Mouse (Mus musculus): ENCODE measurements around the gene Plpp3. TPM values are rescaled to one million over a fixed set of nuclear protein-coding genes. Genes with fewer than 3 reads are reported as not detected.
"Not testable (repeated sequence)": the region's sequence is repeated elsewhere in the genome, so short reads cannot be mapped to it uniquely, and the experiment has no call there.

Gene Plpp3
- total RNA-seq, 2 experiments from 2014 or later, result 147 to 149 TPM

- no peak for DNase-seq (ENCODE audit: low spot score in 2 of 2)
Observed at GRCm38 (mm10) chr4:105255185-105255584, 98.0 kb downstream of the Plpp3 start.

GRCm38 (mm10) chr4:105257667-105258560 lies 100.8 kb downstream of the Plpp3 start:
- DNase-seq (ENCODE audit: low spot score in 2 of 2), result no peak

DNA sequence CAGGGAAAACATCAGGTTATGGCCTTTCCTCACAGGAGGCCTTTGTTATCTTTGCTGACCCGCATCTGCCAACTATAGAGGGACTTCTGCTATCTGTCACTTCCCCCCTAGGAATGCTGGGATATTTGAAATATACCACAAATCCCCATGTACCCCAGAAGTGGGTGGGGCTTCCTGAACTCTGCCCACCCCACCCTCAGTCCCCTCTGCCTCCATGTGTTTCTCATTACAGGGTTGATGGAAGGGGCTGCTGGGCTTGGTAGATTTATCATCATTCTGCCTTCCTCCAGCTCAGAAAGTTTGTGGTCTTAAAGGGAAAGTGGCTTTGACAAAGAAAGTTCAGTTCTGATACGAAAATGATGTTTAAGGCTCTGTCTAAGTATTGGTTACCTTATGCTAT lies 103.2 kb downstream of the Plpp3 start:
- no peak for DNase-seq (ENCODE audit: low spot score in 2 of 2)

DNA sequence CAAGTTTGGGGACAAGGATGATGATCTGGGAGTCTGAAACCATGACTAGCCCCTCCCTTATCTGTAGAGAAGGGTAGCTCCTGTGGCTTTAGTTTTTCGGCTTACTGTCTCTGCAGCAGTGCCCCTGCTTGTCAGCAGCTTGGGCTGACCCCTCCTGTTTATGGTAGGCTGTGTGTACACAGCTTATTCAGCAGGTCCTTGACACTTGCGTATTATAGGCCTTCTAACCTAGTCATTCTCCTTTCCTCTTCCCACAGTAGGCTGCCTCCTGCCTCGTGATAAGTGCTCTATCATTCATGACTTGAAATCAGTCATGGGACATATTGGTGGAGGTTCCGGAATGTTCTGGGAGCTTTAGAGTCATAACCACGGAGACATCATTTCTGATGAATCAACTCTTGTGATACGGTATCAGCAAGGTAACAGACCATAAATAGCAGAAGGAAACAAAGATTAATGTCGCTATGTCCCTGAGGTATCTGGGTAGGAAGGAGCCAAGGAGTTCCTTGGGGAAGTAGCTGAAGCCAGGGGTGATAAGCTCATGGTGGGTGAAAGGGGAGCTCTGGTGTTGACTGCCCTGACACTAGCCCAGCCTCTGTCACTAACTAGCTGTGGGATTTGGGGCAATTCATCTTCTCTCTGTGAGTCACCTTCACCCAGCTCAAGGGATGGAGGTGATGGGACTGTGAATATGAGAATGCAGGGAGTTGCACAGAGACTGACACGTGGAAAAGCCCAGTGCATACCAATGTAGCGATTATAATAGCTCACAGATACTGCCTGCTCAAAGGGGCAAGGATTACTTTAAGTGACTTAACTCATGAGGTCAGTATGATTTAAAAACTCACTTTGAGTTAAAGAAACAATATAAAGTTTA lies 104.0 kb downstream of the Plpp3 start:
- DNase-seq (ENCODE audit: low spot score in 2 of 2), result no peak

GRCm38 (mm10) chr4:105262358-105262757 lies 105.2 kb downstream of the Plpp3 start:
- DNase-seq (ENCODE audit: low spot score in 2 of 2), result no peak

DNA sequence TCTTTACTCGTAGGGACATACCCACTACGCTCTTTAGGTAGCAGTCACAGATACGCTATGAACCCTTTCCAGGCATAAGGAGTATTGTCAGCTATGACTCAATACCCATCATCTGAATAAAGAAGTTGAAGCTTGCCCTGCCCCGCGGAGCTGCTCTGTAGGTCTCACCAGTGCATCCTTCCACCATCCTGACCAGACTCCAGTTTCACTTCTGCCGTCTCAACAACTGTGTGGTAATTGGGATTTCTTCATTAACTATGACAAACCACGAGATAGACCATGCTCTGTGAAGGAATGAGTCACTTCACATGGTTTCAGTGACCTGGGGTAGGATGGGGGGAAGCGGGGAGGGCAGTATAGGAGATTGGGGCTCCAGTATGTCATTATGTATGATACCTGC lies 106.5 kb downstream of the Plpp3 start:
- DNase-seq (ENCODE audit: low spot score in 2 of 2), result no peak

GRCm38 (mm10) chr4:105265041-105265440 lies 107.9 kb downstream of the Plpp3 start:
- no peak for DNase-seq (ENCODE audit: low spot score in 2 of 2)

DNA sequence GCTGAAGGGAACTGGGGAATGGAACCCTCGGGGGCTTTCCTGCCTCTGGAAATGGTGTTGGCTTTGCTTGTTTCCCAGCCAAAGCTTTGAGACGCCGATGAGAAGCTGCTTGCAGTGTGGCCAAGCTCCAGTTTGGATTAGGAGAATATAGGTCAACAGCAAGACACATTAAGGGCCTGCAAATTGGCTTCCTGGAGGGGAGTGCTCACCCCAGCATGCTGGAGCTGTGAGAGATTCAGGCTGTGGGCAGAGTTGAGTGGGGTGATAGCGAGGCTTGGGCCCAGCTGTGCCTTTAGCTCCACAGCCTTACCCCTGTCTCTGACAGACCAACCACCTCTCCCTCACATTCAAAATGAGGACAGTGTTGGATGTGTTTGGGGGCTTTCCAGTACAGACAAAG lies 108.5 kb downstream of the Plpp3 start:
- peak; percentile 20 to 25 for DNase-seq (ENCODE audit: low spot score in 2 of 2)

DNA sequence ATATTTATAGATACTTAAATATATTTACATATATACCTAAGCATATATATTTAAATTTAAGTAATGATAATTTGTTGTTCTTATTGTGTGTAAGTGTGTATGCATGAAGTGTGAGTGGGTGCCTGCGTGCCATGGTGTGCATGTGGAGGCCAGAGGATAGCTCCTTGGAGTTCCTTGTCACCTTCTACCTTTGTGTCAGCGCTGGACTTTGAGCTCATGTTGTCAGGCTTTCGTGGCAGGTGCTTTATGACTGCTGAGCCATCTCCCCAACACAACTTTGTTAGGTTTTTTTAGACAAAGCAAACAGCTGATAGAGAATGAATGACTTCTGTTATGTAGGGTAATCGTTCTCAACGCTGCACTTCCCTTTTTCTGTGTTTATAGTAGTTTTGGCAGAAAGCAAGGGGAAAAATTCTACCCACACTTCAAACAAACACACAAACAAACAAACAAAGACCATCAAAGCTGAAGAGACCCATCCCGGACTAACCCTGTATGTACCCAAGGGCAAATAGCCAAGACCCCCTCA lies 111.1 kb downstream of the Plpp3 start:
- no peak for DNase-seq (ENCODE audit: low spot score in 2 of 2)

DNA sequence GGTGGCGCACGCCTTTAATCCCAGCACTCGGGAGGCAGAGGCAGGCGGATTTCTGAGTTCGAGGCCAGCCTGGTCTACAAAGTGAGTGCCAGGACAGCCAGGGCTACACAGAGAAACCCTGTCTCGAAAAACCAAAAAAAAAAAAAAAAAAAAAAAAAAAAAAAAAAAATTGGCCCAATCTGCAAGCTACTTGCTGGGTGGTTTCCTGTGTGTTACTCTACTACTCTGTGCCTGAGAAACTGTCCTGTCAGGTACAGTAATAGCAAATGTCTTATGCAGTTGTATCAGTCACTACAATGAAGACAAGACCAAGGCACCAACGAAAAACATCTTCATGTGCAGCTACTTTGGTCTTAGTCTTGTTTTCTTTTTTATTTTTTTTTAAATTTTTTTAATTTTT lies 112.3 kb downstream of the Plpp3 start:
- not testable (repeated sequence) for DNase-seq (ENCODE audit: low spot score in 2 of 2)

GRCm38 (mm10) chr4:105271166-105271565 lies 114.0 kb downstream of the Plpp3 start:
- no peak for DNase-seq (ENCODE audit: low spot score in 2 of 2)

DNA sequence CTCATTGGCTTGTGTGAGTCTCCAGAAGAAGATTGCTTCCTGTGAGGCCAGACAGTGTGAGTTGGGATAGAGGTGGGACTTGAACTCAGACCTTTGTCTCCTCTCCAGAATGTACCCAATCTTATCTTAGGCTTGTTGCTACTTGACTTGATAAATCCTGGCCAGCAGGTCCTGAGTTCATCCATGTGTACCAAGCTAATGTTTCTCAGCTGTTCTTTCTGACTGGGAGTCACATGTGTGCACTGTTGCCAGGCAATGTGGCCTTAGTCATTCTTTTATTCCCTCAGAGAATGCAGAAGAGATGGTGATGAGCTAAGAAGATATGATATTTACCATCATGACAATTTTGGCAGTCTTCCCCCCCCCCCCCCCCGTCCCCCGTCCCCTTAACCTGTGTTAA lies 115.9 kb downstream of the Plpp3 start:
- DNase-seq (ENCODE audit: low spot score in 2 of 2), result no peak

DNA sequence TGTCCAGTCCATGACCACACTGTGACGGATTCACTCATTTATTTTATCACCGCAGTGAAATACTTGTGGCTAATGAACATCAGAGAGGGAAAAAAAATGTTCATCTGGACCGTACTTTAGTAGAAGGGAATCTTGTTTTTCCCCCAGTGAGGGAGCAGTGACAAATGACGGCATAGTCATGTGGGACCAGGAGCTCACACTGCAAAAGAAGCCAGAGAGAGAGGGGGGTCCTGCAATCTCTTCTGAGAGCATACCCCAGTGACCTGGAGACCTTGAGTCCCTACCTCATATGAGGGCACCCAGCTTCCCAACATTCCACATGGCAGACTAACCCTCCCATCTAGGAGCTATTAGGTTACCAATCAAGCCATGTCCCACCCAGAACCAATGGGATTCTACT lies 116.3 kb downstream of the Plpp3 start:
- DNase-seq (ENCODE audit: low spot score in 2 of 2), result no peak

DNA sequence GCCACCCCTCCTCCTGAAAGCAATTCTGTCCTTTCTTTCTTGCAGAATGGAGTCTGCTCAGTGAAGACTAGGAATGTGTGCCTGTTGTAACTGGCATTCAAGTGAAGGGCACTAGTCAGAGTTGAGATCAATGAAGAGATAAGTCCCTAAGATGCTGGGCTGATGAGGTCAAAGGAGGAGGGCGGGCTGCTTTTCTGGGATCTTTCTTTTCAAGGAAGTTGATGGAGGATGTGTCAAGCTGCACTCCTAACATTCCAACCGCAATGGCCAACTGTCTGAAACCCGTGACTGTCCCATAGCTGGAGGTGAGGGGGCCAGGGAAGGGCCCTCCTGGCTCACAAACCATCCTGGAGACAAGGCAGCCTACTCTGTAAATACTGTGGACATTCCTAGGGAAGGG lies 118.5 kb downstream of the Plpp3 start:
- no peak for DNase-seq (ENCODE audit: low spot score in 2 of 2)

GRCm38 (mm10) chr4:105276062-105276795 lies 119.1 kb downstream of the Plpp3 start:
- DNase-seq (ENCODE audit: low spot score in 2 of 2), result no peak

- no peak for DNase-seq (ENCODE audit: low spot score in 2 of 2)
Observed at GRCm38 (mm10) chr4:105278161-105278560, 121.0 kb downstream of the Plpp3 start.

DNA sequence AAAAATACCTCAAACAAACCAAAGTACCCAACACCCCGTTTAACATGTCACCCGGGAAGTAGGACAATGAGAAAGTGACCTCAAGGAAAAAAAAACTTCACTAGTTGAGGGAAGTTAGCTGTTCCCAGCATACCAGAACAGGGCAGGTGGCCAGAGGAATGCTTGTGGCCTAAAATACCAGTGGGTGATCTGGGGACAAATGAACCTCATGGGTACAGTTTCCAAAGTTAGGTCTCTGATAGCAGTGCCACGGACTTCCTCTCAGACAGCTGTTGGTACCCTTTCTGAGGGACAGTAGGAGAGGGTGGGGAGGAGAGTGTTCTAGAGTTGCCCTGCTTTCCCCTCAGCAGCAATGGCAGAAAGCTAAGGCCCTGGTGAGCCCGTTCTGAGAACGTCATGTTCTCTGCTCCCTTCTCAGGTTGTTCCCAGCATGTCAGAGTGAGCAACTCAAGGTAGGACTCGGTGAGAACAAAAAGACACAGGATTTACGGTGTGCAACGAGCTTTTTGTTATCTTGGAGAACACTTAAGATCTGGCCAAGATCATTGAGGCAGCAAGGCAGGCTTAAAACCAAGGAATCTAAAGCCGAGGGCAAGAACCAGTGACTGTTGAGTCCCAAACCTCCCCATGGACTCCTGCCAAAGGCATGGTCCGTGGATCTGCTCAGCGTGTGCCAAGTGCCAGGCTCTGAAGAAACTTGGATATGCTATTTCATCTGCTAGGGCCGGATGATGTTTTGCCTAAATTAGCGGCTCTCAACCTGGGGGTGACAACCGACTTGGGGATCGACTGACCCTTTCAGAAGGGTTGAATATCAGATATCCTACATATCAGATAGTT lies 121.6 kb downstream of the Plpp3 start:
- no peak for DNase-seq (ENCODE audit: low spot score in 2 of 2)

- DNase-seq (ENCODE audit: low spot score in 2 of 2), result no peak
Observed at GRCm38 (mm10) chr4:105279806-105280205, 122.7 kb downstream of the Plpp3 start.

DNA sequence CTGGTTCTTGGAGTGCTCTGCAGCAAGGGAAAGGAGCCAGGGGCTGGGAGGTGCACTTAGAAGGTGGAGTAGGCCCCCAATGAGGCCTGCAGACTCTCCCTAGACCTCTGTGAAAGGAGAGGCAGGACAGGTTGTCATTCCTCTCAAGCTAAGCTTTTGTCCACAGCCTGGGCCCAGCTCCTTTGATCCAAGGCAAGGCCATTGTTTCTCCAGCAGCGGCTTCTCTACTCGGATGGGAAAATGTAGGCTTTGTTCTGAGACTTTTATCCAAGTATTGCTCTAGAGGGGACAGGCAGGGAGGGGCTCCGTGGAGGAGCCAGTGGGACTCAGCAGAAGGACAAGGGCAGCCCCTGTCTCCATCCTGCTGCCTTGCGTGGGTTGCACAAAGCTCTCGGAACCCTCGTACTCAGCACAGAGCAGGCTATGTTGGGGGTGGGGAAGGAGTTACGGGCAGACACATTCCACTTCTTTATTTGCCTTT lies 124.6 kb downstream of the Plpp3 start:
- DNase-seq (ENCODE audit: low spot score in 2 of 2), result peak; percentile 21 to 22
